30 mouse cellular contexts compared by ENCODE assay signal in the genomic region with DNA sequence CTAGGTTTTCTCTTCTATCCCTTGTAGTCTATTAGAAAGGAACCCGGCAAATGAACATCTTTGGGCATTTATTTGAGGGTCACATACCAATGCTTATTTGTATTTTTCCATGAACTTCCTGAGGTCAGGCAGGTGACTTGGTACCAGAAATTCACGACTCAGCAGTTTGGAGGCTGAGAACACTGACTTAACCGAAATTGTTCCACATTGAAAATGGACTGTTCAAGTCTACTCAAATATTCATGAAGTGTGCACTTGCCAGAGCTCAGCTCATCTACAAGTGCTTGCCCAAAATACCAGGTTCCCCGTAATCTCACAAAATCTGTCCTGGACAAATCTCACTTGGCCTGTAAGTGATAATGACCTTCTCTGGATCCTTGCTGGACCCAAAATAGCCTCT. TPM values are rescaled to one million over a fixed set of nuclear protein-coding genes. Genes with fewer than 3 reads are reported as not detected.
DNase-seq lines count a peak whose midpoint lies in the region; TF ChIP-seq lines count a peak whose summit lies in the region.
"Had no signal": no experiment of that assay in that cellular context is flagged by ENCODE, and none has a peak within 500 bp of the region (broad histone marks: within the 10 kb centered on the region; RNA-seq: fewer than 3 reads in every experiment).

No protein-coding gene starts in this region.

- no peak overlapping the region for H3K9ac ChIP-seq in MEL (ENCODE audit: control insufficient read depth, low read depth, low read length, poor library complexity, severe bottlenecking)
- H3K9ac ChIP-seq: embryonic facial prominence, embryonic 12.5 days; embryonic facial prominence, embryonic 15.5 days; forebrain, postnatal 0 days; heart, embryonic 13.5 days; hindbrain, embryonic 12.5 days; hindbrain, embryonic 15.5 days; intestine, embryonic 15.5 days had no signal

- TF ChIP-seq CTCF in E14TG2a.4 (conservative IDR thresholded peaks at IDR 0.05; ENCODE audit: low read length) (no peak), MEL (IDR thresholded peaks at IDR 0.05 in 2 of 3, conservative IDR thresholded peaks at IDR 0.05 in 1 of 3; ENCODE audit: control insufficient read depth in 1 of 3, insufficient read depth in 1 of 3, low read depth in 2 of 3, low read length in 3 of 3, poor library complexity in 1 of 3, severe bottlenecking in 1 of 3) (no peak)

- H3K4me1 ChIP-seq in E14TG2a.4 (replicated peaks; ENCODE audit: low read depth, low read length) (peaks cover 71% of the 10 kb centered on the region), MEL (ENCODE audit: control insufficient read depth in 1 of 2, insufficient read depth in 2 of 2, low read length in 2 of 2) (peaks cover 5 to 6% of the 10 kb centered on the region in 2 experiments)
- H3K4me1 ChIP-seq in hindbrain, embryonic 10.5 days (replicated peaks): peaks cover 6% of the 10 kb centered on the region; the same call in 1 of the 2 replicates
- H3K4me1 ChIP-seq: embryonic facial prominence, embryonic 12.5 days; heart, embryonic 13.5 days; hindbrain, embryonic 12.5 days; hindbrain, embryonic 15.5 days; intestine, embryonic 15.5 days had no signal

- no peak for TF ChIP-seq EP300 in MEL (IDR thresholded peaks at IDR 0.05; ENCODE audit: low read depth in 1 of 2, low read length in 2 of 2)

- H3K27ac ChIP-seq in MEL (ENCODE audit: control insufficient read depth, low read depth, low read length): no peak overlapping the region
- H3K27ac ChIP-seq in hindbrain, embryonic 10.5 days: no peak overlapping the region
- H3K27ac ChIP-seq: embryonic facial prominence, embryonic 12.5 days; embryonic facial prominence, embryonic 15.5 days; heart, adult 2 months; heart, embryonic 10.5 days; heart, embryonic 13.5 days; hindbrain, embryonic 12.5 days; hindbrain, embryonic 15.5 days; intestine, embryonic 15.5 days had no signal

- H3K27me3 ChIP-seq in E14TG2a.4 (ENCODE audit: insufficient read depth, low read length) (no peaks in the 10 kb centered on the region), MEL (ENCODE audit: control insufficient read depth in 1 of 2, insufficient read depth in 2 of 2, low read length in 2 of 2) (peaks cover 0 to 2% of the 10 kb centered on the region in 2 experiments; a peak in 1 of 4 replicates)
- no peaks in the 10 kb centered on the region for H3K27me3 ChIP-seq in hindbrain, embryonic 10.5 days (ENCODE audit: insufficient read depth, poor library complexity, severe bottlenecking)
- H3K27me3 ChIP-seq: embryonic facial prominence, embryonic 12.5 days; embryonic facial prominence, embryonic 15.5 days; hindbrain, embryonic 12.5 days; hindbrain, embryonic 15.5 days; intestine, embryonic 15.5 days had no signal

- TF ChIP-seq POLR2A in MEL (IDR thresholded peaks at IDR 0.05; ENCODE audit: control insufficient read depth in 1 of 2, insufficient read depth in 1 of 2, low read depth in 1 of 2, low read length in 2 of 2, poor library complexity in 1 of 2): no peak

- no peaks in the 10 kb centered on the region for H3K79me2 ChIP-seq in MEL (ENCODE audit: control insufficient read depth, insufficient read depth, low read length, poor library complexity)

- H3K36me3 ChIP-seq in E14TG2a.4 (ENCODE audit: insufficient read depth, low read length) (no peaks in the 10 kb centered on the region), MEL (ENCODE audit: control insufficient read depth in 1 of 2, insufficient read depth in 2 of 2, low read length in 2 of 2) (peaks cover 0 to 8% of the 10 kb centered on the region in 2 experiments; a peak in 2 of 4 replicates)
- H3K36me3 ChIP-seq in hindbrain, embryonic 10.5 days: no peaks in the 10 kb centered on the region
- H3K36me3 ChIP-seq: embryonic facial prominence, embryonic 12.5 days; embryonic facial prominence, embryonic 15.5 days; heart, embryonic 10.5 days; heart, embryonic 13.5 days; hindbrain, embryonic 12.5 days; hindbrain, embryonic 15.5 days; intestine, embryonic 15.5 days had no signal

- 80% methylated on average over 4 of the region's 4 CpGs for WGBS in hindbrain, embryonic 10.5 days

- TF ChIP-seq RAD21 in MEL (IDR thresholded peaks at IDR 0.05; ENCODE audit: low read depth, low read length): no peak

- H3K4me3 ChIP-seq in E14TG2a.4 (replicated peaks; ENCODE audit: low read length): peak overlapping the region; percentile 42
- H3K4me3 ChIP-seq in MEL (ENCODE audit: control insufficient read depth in 1 of 2, insufficient read depth in 1 of 2, low read depth in 2 of 2, low read length in 2 of 2): no peak overlapping the region
- no peak overlapping the region for H3K4me3 ChIP-seq in hindbrain, embryonic 10.5 days
- H3K4me3 ChIP-seq: embryonic facial prominence, embryonic 12.5 days; embryonic facial prominence, embryonic 15.5 days; heart, adult 2 months; heart, embryonic 10.5 days; heart, embryonic 13.5 days; hindbrain, embryonic 12.5 days; hindbrain, embryonic 15.5 days; intestine, embryonic 15.5 days had no signal

- DNase-seq in kidney, adult 9 months: peak; percentile 28
- no peak for DNase-seq in kidney, postnatal 4 days
- no peak for DNase-seq in MEL (ENCODE audit: low read depth, low spot score)
- no peak for DNase-seq in lung, postnatal 25 days (ENCODE audit: low spot score)
- no peak for DNase-seq in hindbrain, embryonic 10.5 days (ENCODE audit: low spot score)
- DNase-seq: adrenal gland, adult 8-10 months; adrenal gland, postnatal 25 days; cerebellum, adult 18-20 months; cerebellum, adult 9-10 months; cerebellum, postnatal 14 days; forebrain, postnatal 0 days; gastrocnemius, postnatal 10 days; gastrocnemius, postnatal 36 days; heart, adult 2 months; heart, postnatal 14 days; heart, postnatal 4 days had no signal

- H3K9me3 ChIP-seq in E14TG2a.4 (ENCODE audit: low read length): no peaks in the 10 kb centered on the region
- no peaks in the 10 kb centered on the region for H3K9me3 ChIP-seq in MEL (replicated peaks; ENCODE audit: insufficient read depth, low read length)
- no peaks in the 10 kb centered on the region for H3K9me3 ChIP-seq in hindbrain, embryonic 10.5 days
- H3K9me3 ChIP-seq: embryonic facial prominence, embryonic 12.5 days; embryonic facial prominence, embryonic 15.5 days; heart, embryonic 10.5 days; heart, embryonic 13.5 days; hindbrain, embryonic 12.5 days; hindbrain, embryonic 15.5 days; intestine, embryonic 15.5 days had no signal

TF ChIP-seq in MEL, 35 proteins besides CTCF, POLR2A, EP300 and RAD21:
- peak; percentile 94 for TF ChIP-seq MAFK (IDR thresholded peaks at IDR 0.05; ENCODE audit: borderline replicate concordance, low read depth, low read length)
- no peak for TF ChIP-seq MAX (IDR thresholded peaks at IDR 0.05; ENCODE audit: low read length)

RNA-seq across cellular contexts. Expression of a gene that starts 7.8 kb away (rescaled TPM):
- total RNA-seq in MEL (2012; rRNA removed): 62.3 and 68.4 TPM in 2 replicates
- 100 to 1,000 TPM in 1 of 2 experiments, 10 to 100 TPM in 1; 82.0 to 167 TPM for polyA plus RNA-seq in MEL (2012; ENCODE audit: insufficient read depth in 1 of 2, insufficient read length in 2 of 2, low read depth in 1 of 2, low replicate concordance in 2 of 2, missing spikeins in 1 of 2)
- polyA plus RNA-seq in hindbrain, embryonic 10.5 days (2016; fragmentation: Nextera tagmentation; extraction: Ambion mirVana): 12.8 and 16.1 TPM in 2 replicates

RNA-seq across cellular contexts. Expression of a gene that starts 41.6 kb away (rescaled TPM):
- 0.27 and 0.69 TPM in 2 replicates for total RNA-seq in MEL (2012; rRNA removed)
- polyA plus RNA-seq in MEL (2012; ENCODE audit: insufficient read depth in 1 of 2, insufficient read length in 2 of 2, low read depth in 1 of 2, low replicate concordance in 2 of 2, missing spikeins in 1 of 2): under 1 TPM in 1 of 2 experiments, not detected in 1; 0.78 TPM
- polyA plus RNA-seq in hindbrain, embryonic 10.5 days (2016; fragmentation: Nextera tagmentation; extraction: Ambion mirVana): 0.26 and 0.60 TPM in 2 replicates
- total RNA-seq: adrenal gland, adult 8-10 months; adrenal gland, postnatal 25 days; forebrain, postnatal 0 days; gastrocnemius, adult 18-20 months; granulocyte monocyte progenitor cell, adult 5-6 weeks had no signal
- polyA plus RNA-seq: activated CD4-positive, CD25-positive, alpha-beta regulatory T cell, adult 4 months; C2C12; CD4-positive, CD25-positive, alpha-beta regulatory T cell, adult 4 months; forebrain, embryonic 14.5 days; forebrain, postnatal 0 days; hindbrain, embryonic 12.5 days; hindbrain, embryonic 15.5 days; intestine, embryonic 15.5 days had no signal
